Mouse (Mus musculus) liver, adult 2 months (tissue): ENCODE measurements at regions not wholly inside any gene's neighbourhood (a gene's known extent, or its start where the extent isn't known, plus 50 kb on each side); places are given as distances from the start of the nearest gene placed in this dataset.
"Not testable (repeated sequence)": the region's sequence is repeated elsewhere in the genome, so short reads cannot be mapped to it uniquely, and the experiment has no call there.

Source experiments
- DNase-seq: peaks from one replicate; pipeline ENCODE4 v3.0.0-alpha.2; 2011; ENCODE audit warnings: low read depth, low spot score; ENCODE audit errors: extremely low read depth
- H3K27ac ChIP-seq: fragments of 200-500 bp; replicated peaks from 2 replicates; pipeline ENCODE4 v1.5.1; 2012; ENCODE audit warnings: low read depth, mild to moderate bottlenecking, control low read depth, inconsistent platforms, low read length; ENCODE audit not compliant: insufficient read depth
- H3K27me3 ChIP-seq: fragments of 200-500 bp; 2 replicates; pipeline ENCODE4 v1.6.1; 2012; ENCODE audit warnings: mild to moderate bottlenecking, moderate library complexity, low read length, inconsistent platforms; ENCODE audit not compliant: control insufficient read depth, insufficient read depth
- H3K36me3 ChIP-seq: fragments of 200-500 bp; 2 replicates; pipeline ENCODE4 v1.6.1; 2012; ENCODE audit warnings: low read length, inconsistent platforms; ENCODE audit not compliant: control insufficient read depth, insufficient read depth
- H3K4me1 ChIP-seq: fragments of 200-500 bp; 2 replicates; pipeline ENCODE4 v1.6.1; 2011; ENCODE audit warnings: low read length; ENCODE audit not compliant: control insufficient read depth, insufficient read depth
- H3K4me3 ChIP-seq: fragments of 200-500 bp; 2 replicates; pipeline ENCODE4 v1.5.1; 2011; ENCODE audit warnings: low read depth, mild to moderate bottlenecking, control low read depth, low read length, moderate library complexity; ENCODE audit not compliant: insufficient read depth
- H3K79me2 ChIP-seq: fragments of 200-500 bp; 2 replicates; pipeline ENCODE4 v1.6.1; 2012; ENCODE audit warnings: inconsistent platforms, mild to moderate bottlenecking, low read length, moderate library complexity; ENCODE audit not compliant: control insufficient read depth, insufficient read depth
- H3K9ac ChIP-seq: fragments of 200-500 bp; 2 replicates; pipeline ENCODE4 v1.6.1; 2012; ENCODE audit warnings: low read depth, mild to moderate bottlenecking, control low read depth, inconsistent platforms, low read length
- CTCF ChIP-seq: fragments of 200-500 bp; IDR thresholded peaks from 2 replicates; pipeline ENCODE4 v1.5.1; 2011; ENCODE audit warnings: low read depth, low read length, control low read depth
- POLR2A ChIP-seq: fragments of 200-500 bp; IDR thresholded peaks from 2 replicates; pipeline ENCODE4 v1.6.1; 2011; ENCODE audit warnings: low read length, control low read depth; ENCODE audit not compliant: insufficient read depth; ENCODE audit errors: extremely low read depth
- WGBS: fragments of 180-500 bp; shearing (Covaris S2); methylation state at CpG from one replicate; pipeline ENCODE4 v1.1.7; 2018; 5-methylcytosine and 5-hydroxymethylcytosine counted together

DNA sequence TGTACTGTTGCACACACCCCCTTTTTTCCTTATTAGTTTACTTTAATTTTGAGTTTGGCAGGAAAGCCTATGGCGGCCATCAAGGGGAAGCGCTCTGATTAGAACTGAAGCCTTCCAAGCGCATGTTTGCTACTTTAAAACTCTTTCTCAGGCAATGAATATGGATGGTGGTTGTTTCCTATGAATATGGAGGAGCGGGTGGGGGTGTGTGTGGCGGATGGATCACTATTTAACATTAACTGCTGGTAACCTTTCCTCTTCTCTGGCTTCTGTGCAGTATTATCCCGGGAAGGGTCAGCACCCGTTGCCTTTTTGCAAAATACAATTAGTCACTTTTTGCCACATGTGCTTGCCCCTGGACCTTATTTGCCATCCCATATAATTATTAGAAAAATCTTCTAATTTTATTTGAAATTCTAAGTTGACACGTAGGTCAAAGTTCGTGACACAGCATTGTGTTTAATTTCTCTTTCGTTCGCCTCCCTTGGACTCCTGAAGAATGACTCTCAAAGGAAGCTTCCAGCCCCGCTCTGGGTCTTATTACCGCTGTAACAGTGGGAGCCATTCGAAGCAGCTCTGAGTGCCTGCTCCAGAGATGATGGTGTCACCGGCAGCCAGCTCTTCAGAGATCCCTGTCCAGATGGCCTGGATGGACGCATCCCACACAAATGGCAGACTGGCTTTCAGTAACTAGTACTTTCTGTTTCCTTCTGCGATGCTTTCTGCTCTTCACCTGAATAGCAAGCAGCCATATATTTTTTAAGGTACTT is 302.0 kb downstream of the Vrk1 start:
- no peak for TF ChIP-seq CTCF
- no peak for TF ChIP-seq POLR2A
- no peak overlapping the region for H3K27ac ChIP-seq
- WGBS: 89% methylated on average over 17 of the region's 17 CpGs

DNA sequence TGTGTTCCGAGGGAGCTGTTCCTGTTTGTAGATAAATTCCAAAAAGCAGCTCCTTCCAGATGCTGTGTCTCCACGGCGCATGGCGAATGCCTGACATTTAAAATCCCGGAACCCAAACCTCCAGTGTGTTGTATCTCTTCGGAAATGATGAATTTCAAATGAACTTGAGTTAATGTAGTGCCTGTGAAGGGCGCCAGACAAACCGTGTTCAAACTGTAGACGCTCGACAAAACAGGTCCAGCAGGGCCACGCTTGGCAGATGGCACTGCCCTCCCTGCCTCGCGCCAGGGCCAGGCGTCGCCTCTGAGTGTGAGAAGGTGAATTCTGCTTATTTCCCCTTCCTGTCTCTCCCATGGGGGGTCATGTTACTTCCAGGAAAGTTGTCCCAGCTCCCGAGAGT is 307.7 kb downstream of the Vrk1 start:
- Histone ChIP-seq H3K79me2 (no peaks in the 10 kb centered on the region), H3K4me3 (no peak overlapping the region), H3K27me3 (no peaks in the 10 kb centered on the region), H3K9ac (no peak overlapping the region), H3K4me1 (no peaks in the 10 kb centered on the region), H3K36me3 (no peaks in the 10 kb centered on the region), H3K27ac (no peak overlapping the region)
- TF ChIP-seq POLR2A (no peak), CTCF (no peak)
- DNase-seq: no peak
- WGBS: 90% methylated on average over 16 of the region's 16 CpGs

More for the DNA sequence above, 302.0 kb downstream of the Vrk1 start:
- Histone ChIP-seq H3K27me3 (no peaks in the 10 kb centered on the region), H3K79me2 (no peaks in the 10 kb centered on the region), H3K4me1 (no peaks in the 10 kb centered on the region), H3K9ac (no peak overlapping the region), H3K4me3 (no peak overlapping the region), H3K36me3 (no peaks in the 10 kb centered on the region)
- no peak for DNase-seq

DNA sequence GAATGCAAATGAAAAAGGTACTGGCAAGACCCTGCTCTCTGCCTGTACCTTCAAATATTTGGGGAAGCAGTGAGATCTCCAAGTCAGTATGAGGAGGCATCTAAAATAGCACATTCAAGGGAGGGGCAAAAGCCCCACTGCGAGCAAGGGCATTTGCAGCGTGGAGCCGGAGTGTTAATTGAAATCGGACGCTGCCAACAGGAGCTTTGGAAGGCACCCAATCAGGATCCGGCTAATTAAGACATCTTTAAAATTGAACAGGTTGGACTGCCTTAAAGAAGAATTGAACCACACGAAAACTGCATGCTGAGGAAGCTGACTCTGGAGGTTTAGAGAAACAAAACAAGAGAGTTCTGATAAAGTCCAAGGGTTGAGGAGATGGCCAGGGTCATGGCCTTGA is 311.5 kb downstream of the Vrk1 start:
- Histone ChIP-seq H3K36me3 (no peaks in the 10 kb centered on the region), H3K4me3 (no peak overlapping the region), H3K4me1 (no peaks in the 10 kb centered on the region), H3K79me2 (no peaks in the 10 kb centered on the region), H3K27me3 (no peaks in the 10 kb centered on the region), H3K27ac (no peak overlapping the region), H3K9ac (no peak overlapping the region)
- 84% methylated on average over 7 of the region's 7 CpGs for WGBS
- DNase-seq: no peak
- TF ChIP-seq CTCF: no peak
- no peak for TF ChIP-seq POLR2A

DNA sequence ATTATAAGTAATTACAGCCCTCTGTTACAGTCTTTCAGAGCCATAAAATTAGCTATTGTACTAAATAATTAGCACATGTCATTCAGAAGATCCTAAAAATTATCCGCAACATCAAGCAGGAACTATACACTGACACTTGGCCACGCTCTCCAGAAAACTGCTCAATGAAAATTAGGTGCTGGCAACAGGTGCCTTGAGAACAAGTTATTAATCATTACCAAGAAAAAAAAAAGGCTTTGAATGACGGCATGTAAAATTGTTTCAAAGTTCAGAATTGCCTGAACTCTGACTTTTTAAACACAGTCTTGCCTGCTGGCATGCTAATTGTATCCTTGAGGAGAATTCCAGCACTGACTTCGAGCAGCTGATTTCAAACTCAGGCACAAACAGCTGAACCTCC is 316.6 kb downstream of the Vrk1 start:
- TF ChIP-seq CTCF (no peak), POLR2A (no peak)
- Histone ChIP-seq H3K36me3 (no peaks in the 10 kb centered on the region), H3K79me2 (no peaks in the 10 kb centered on the region), H3K9ac (no peak overlapping the region), H3K27me3 (no peaks in the 10 kb centered on the region), H3K27ac (no peak overlapping the region), H3K4me1 (no peaks in the 10 kb centered on the region), H3K4me3 (no peak overlapping the region)
- peak; percentile 58 for DNase-seq
- WGBS: 63% methylated on average over 4 of the region's 4 CpGs

DNA sequence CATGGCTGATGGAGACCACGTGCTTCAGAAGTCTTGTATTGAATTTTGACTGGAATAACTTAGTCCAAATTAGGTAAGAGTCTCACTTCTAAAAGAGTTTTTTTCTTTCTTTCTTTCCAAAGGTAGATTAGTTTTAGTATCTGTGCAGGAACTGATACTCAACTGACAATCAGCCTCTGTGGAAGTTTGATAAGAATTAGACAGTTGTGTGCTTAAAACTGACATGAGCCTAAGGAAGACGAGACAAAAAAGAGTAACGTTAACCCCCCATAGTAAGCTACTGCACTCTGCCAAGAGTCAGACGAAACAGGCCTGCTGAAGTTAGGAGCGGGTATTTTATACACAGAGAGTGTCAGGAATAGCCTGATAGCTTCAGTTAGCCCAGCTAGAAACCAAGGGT is 317.3 kb downstream of the Vrk1 start:
- TF ChIP-seq POLR2A: no peak
- no peak for TF ChIP-seq CTCF
- WGBS: 71% methylated on average over 5 of the region's 5 CpGs
- H3K27ac ChIP-seq: no peak overlapping the region

DNA sequence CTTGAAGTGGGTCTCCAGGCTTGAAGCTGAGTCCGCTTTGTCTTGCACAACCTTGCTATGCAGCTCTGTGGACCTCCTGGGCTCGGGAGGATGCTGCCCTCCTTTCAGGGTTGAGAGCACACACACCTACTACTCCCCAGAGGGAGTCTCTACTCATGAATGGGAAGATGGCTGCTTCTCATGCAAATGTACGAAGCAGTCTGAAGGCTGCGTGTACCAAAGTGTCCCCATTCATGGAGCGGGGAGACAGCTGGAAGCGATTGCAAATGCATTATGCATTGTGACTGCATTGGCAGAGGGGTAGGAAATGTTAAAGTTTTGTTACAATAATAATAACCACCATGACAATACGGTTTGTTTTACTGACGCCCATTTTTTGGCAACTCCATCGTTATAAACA is 347.8 kb downstream of the Vrk1 start:
- 83% methylated on average over 9 of the region's 9 CpGs for WGBS
- DNase-seq: no peak
- TF ChIP-seq POLR2A (no peak), CTCF (no peak)
- no peak overlapping the region for H3K27ac ChIP-seq
- H3K4me1 ChIP-seq: no peaks in the 10 kb centered on the region
- H3K36me3 ChIP-seq: no peaks in the 10 kb centered on the region
- no peak overlapping the region for H3K4me3 ChIP-seq
- H3K27me3 ChIP-seq: no peaks in the 10 kb centered on the region
- H3K9ac ChIP-seq: no peak overlapping the region
- H3K79me2 ChIP-seq: no peaks in the 10 kb centered on the region

More for the DNA sequence above, 317.3 kb downstream of the Vrk1 start:
- Histone ChIP-seq H3K9ac (no peak overlapping the region), H3K4me1 (no peaks in the 10 kb centered on the region), H3K27me3 (no peaks in the 10 kb centered on the region), H3K36me3 (no peaks in the 10 kb centered on the region), H3K4me3 (no peak overlapping the region), H3K79me2 (no peaks in the 10 kb centered on the region)
- DNase-seq: no peak

DNA sequence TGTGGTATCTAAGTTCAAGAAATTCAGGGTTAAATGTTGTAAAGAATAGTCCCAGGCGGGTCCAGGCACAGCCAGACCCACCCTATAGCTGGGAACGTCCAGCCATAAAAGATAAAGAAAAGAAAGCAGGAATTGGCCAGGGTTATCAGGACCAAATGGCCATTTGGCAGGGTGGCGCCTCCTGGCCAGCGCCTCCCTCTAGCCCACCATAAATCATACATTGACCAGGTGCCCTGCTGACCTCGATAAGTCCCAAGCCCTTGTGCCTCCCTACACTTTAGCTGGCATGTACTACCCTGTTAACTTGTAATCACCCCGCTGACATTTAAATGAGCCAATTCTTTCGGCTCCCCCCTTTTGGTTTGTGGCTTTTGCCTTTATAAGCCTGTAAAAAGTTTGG is 351.6 kb downstream of the Vrk1 start:
- H3K27me3 ChIP-seq, DNase-seq, H3K4me1 ChIP-seq, H3K27ac ChIP-seq, H3K4me3 ChIP-seq, H3K9ac ChIP-seq, H3K36me3 ChIP-seq, H3K79me2 ChIP-seq: not testable (repeated sequence)
- 69% methylated on average over 7 of the region's 7 CpGs for WGBS
